Mouse (Mus musculus) thymus, adult 2 months (tissue): ENCODE measurements around the gene Gmpr2.

ENCODE experiments used
- CTCF ChIP-seq: fragments of 200-500 bp; IDR thresholded peaks from 2 replicates; pipeline ENCODE4 v1.5.1; 2012; ENCODE audit warnings: mild to moderate bottlenecking, control low read depth, low read length, moderate library complexity, borderline replicate concordance; ENCODE audit not compliant: control insufficient read depth, poor library complexity, insufficient read depth; ENCODE audit errors: extremely low read depth
- POLR2A ChIP-seq: fragments of 200-500 bp; IDR thresholded peaks from 2 replicates; pipeline ENCODE4 v1.6.1; 2012; ENCODE audit warnings: mild to moderate bottlenecking, low read length, control low read depth, moderate library complexity; ENCODE audit not compliant: control insufficient read depth, poor library complexity, insufficient read depth; ENCODE audit errors: extremely low read depth

- TF ChIP-seq POLR2A (peak; percentile 62; the same call in 1 of the 2 replicates), CTCF (peak; percentile 95)
Observed at GRCm38 (mm10) chr14:55721700-55722437, 50.1 kb downstream of the Gmpr2 start, which contains the start of gene Rabggta.
